Mouse (Mus musculus): ENCODE results near the gene Pcca. TPM values are rescaled to one million over a fixed set of nuclear protein-coding genes. Genes with fewer than 3 reads are reported as not detected.

The Pcca gene
- polyA plus RNA-seq, 1 experiment from 2014 or later = 27.6 TPM

DNA sequence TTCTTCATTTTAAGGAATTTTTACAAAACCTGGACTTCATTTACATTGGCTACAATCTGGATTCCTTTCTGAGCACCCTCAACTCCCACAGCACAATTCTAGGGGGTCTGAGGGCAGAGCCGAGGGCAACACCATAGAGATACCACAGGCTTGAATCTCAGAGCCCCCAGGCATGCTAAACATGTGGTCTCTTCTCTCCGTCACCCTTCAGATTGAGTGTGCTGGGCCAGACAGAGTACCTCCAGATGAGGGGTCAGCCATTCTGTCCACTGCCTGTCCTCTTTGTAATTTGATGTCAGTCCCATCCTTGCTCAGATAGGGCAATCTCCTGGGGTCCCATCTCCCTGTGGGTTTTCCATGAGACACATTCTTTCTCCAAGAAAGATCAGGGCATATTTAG, 347.6 kb downstream of the Pcca start:
- no peaks in the 10 kb centered on the region; the same call in 1 of the 2 replicates for H3K27me3 ChIP-seq (ENCODE audit: insufficient read depth, poor library complexity, severe bottlenecking)
- 30% methylated on average over 2 of the region's 2 CpGs for WGBS
- peak; percentile 39 for DNase-seq (ENCODE audit: low spot score)
- no peak overlapping the region for H3K27ac ChIP-seq
- H3K4me3 ChIP-seq = no peak overlapping the region
- H3K9me3 ChIP-seq = no peaks in the 10 kb centered on the region
- no peaks in the 10 kb centered on the region for H3K36me3 ChIP-seq
- peaks cover 7% of the 10 kb centered on the region; the same call in 1 of the 2 replicates for H3K4me1 ChIP-seq

DNA sequence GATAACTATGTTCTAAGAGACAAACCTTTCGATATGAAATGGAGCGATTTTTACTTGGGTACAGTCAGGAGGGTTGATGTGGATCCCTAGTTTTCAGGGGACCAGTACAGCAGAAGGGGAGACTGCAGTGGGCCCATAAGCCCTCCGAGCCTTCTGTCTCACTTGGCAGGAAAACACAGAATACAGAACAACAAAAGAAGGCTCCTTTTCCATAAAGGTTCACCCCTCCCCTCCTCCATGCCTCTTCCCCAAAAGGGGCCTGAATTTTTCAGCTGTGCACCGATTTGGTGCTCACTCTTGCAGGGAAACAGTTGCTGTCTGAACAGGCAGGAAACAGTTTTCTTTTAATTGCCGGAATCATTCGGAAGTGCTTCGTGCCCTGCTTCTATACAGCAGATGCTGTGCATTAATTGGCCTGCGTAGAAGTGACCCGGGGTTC, 348.1 kb downstream of the Pcca start:
- Histone ChIP-seq H3K27me3 (ENCODE audit: insufficient read depth, poor library complexity, severe bottlenecking) (no peaks in the 10 kb centered on the region; the same call in 1 of the 2 replicates), H3K9me3 (no peaks in the 10 kb centered on the region), H3K27ac (no peak overlapping the region), H3K36me3 (no peaks in the 10 kb centered on the region), H3K4me3 (no peak overlapping the region), H3K4me1 (peaks cover 8% of the 10 kb centered on the region; the same call in 1 of the 2 replicates)
- DNase-seq (ENCODE audit: low spot score) = peak; percentile 24
- WGBS = 83% methylated on average over 9 of the region's 9 CpGs

GRCm38 (mm10) chr14:122882795-122883409, 348.8 kb downstream of the Pcca start:
- 86% methylated on average over 7 of the region's 7 CpGs for WGBS
- Histone ChIP-seq H3K4me1 (peaks cover 15% of the 10 kb centered on the region), H3K27me3 (ENCODE audit: insufficient read depth, poor library complexity, severe bottlenecking) (no peaks in the 10 kb centered on the region; the same call in 1 of the 2 replicates), H3K36me3 (no peaks in the 10 kb centered on the region), H3K4me3 (no peak overlapping the region), H3K9me3 (no peaks in the 10 kb centered on the region), H3K27ac (no peak overlapping the region)
- peak; percentile 56 for DNase-seq (ENCODE audit: low spot score)

DNA sequence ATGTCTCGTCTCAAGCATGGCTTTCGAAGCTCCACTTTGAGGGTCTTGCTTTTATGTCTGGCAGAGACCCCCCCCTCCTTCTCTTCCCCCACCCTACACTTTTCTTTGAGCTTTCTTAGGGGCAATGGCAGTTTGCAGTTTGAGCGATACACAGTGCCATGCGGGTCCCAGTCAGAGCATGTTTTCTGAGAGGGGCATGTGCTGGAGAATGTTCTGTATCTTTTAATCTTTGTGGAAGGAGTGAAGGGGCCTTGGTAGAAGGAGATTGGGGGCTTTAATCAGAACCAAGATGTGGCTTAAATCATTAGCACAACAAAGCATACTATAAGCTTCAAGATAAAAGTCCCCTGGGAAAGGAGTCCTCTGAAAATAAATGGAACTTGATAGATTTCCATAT, 349.3 kb downstream of the Pcca start:
- no peaks in the 10 kb centered on the region for H3K36me3 ChIP-seq
- peaks cover 19% of the 10 kb centered on the region for H3K4me1 ChIP-seq
- H3K27me3 ChIP-seq (ENCODE audit: insufficient read depth, poor library complexity, severe bottlenecking) = no peaks in the 10 kb centered on the region; the same call in 1 of the 2 replicates
- H3K9me3 ChIP-seq = no peaks in the 10 kb centered on the region
- DNase-seq (ENCODE audit: low spot score) = peak; percentile 14
- 83% methylated on average over 4 of the region's 4 CpGs for WGBS
- H3K27ac ChIP-seq = no peak overlapping the region
- H3K4me3 ChIP-seq = no peak overlapping the region

GRCm38 (mm10) chr14:122883821-122884584, 349.9 kb downstream of the Pcca start:
- 64% methylated on average over 10 of the region's 10 CpGs for WGBS
- DNase-seq (ENCODE audit: low spot score) = peak; percentile 71
- H3K4me1 ChIP-seq = peaks cover 25% of the 10 kb centered on the region
- no peak overlapping the region for H3K27ac ChIP-seq
- no peaks in the 10 kb centered on the region for H3K9me3 ChIP-seq
- H3K36me3 ChIP-seq = no peaks in the 10 kb centered on the region
- H3K4me3 ChIP-seq = no peak overlapping the region
- no peaks in the 10 kb centered on the region; the same call in 1 of the 2 replicates for H3K27me3 ChIP-seq (ENCODE audit: insufficient read depth, poor library complexity, severe bottlenecking)

DNA sequence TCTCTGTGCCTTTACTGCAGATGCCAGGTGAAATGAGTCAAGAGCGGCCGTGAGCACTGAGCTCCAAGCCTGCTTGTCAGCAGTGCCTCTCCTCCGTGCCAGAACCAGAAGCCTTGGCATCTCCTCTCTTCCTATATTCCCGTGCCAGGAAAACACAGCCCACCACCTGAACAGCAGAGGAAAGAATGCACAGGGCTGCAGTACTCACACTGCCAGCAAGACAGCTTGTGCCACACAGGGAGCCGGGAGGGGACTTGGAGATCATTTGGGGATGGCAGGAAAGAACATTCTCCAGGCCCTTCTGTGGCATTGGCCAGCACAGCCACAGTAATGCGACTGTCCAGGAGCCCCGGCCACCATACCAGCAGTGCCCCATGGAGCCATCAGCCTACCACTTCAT, 351.8 kb downstream of the Pcca start:
- H3K4me1 ChIP-seq = peaks cover 28% of the 10 kb centered on the region
- 89% methylated on average over 7 of the region's 7 CpGs for WGBS
- H3K27ac ChIP-seq = no peak overlapping the region
- H3K27me3 ChIP-seq (ENCODE audit: insufficient read depth, poor library complexity, severe bottlenecking) = no peaks in the 10 kb centered on the region; the same call in 1 of the 2 replicates
- H3K4me3 ChIP-seq = no peak overlapping the region
- H3K36me3 ChIP-seq = no peaks in the 10 kb centered on the region
- peak; percentile 60 for DNase-seq (ENCODE audit: low spot score)
- H3K9me3 ChIP-seq = no peaks in the 10 kb centered on the region

GRCm38 (mm10) chr14:122887278-122887677, 353.2 kb downstream of the Pcca start:
- no peaks in the 10 kb centered on the region; the same call in 1 of the 2 replicates for H3K27me3 ChIP-seq (ENCODE audit: insufficient read depth, poor library complexity, severe bottlenecking)
- peaks cover 7% of the 10 kb centered on the region; the same call in 1 of the 2 replicates for H3K36me3 ChIP-seq
- peaks cover 21% of the 10 kb centered on the region for H3K4me1 ChIP-seq
- no peak overlapping the region for H3K4me3 ChIP-seq
- H3K27ac ChIP-seq = no peak overlapping the region
- no peak for DNase-seq (ENCODE audit: low spot score)
- WGBS = 83% methylated on average over 1 of the region's 1 CpGs
- no peaks in the 10 kb centered on the region for H3K9me3 ChIP-seq

- 71% methylated on average over 3 of the region's 3 CpGs for WGBS
- peak; percentile 68 for DNase-seq (ENCODE audit: low spot score)
- Histone ChIP-seq H3K4me3 (no peak overlapping the region), H3K36me3 (peaks cover 7% of the 10 kb centered on the region; the same call in 1 of the 2 replicates), H3K9me3 (no peaks in the 10 kb centered on the region), H3K27me3 (ENCODE audit: insufficient read depth, poor library complexity, severe bottlenecking) (no peaks in the 10 kb centered on the region; the same call in 1 of the 2 replicates), H3K4me1 (peaks cover 21% of the 10 kb centered on the region), H3K27ac (peak overlapping the region; percentile 42; the same call in 1 of the 2 replicates)
Observed at GRCm38 (mm10) chr14:122887702-122888479, 353.8 kb downstream of the Pcca start.

DNA sequence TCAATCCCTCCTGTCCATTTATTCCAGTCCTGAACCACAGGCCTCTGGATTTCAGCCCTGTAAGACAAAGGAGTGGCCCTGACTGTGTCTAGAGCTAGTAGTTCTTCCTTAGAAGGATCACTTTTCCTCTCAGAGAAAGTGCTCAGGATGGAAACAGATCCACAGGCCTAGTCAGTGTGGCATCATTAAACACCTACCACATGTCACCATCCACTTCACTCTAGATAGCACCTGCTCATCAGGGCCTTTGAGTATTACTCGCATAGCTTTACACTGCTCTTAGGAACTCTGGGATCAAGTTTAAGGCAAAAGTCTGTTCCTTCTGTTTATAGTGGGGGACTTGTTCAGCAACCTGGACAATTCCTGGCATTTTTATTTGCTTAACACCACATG, 354.4 kb downstream of the Pcca start:
- peak overlapping the region; percentile 42; the same call in 1 of the 2 replicates for H3K27ac ChIP-seq
- 53% methylated on average over 1 of the region's 1 CpGs for WGBS
- no peak overlapping the region for H3K4me3 ChIP-seq
- peak; percentile 79 for DNase-seq (ENCODE audit: low spot score)
- H3K4me1 ChIP-seq = peaks cover 21% of the 10 kb centered on the region
- H3K27me3 ChIP-seq (ENCODE audit: insufficient read depth, poor library complexity, severe bottlenecking) = no peaks in the 10 kb centered on the region; the same call in 1 of the 2 replicates
- peaks cover 7% of the 10 kb centered on the region; the same call in 1 of the 2 replicates for H3K36me3 ChIP-seq
- no peaks in the 10 kb centered on the region for H3K9me3 ChIP-seq

- H3K27ac ChIP-seq = no peak overlapping the region
- H3K4me3 ChIP-seq = no peak overlapping the region
- WGBS = 91% methylated on average over 12 of the region's 12 CpGs
- DNase-seq (ENCODE audit: low spot score) = peak; percentile 63
- H3K27me3 ChIP-seq (ENCODE audit: insufficient read depth, poor library complexity, severe bottlenecking) = no peaks in the 10 kb centered on the region
- peaks cover 7% of the 10 kb centered on the region; the same call in 1 of the 2 replicates for H3K36me3 ChIP-seq
- H3K4me1 ChIP-seq = peaks cover 21% of the 10 kb centered on the region
- no peaks in the 10 kb centered on the region for H3K9me3 ChIP-seq
Observed at GRCm38 (mm10) chr14:122891470-122891968, 357.4 kb downstream of the Pcca start.

GRCm38 (mm10) chr14:122896106-122896505, 362.0 kb downstream of the Pcca start:
- WGBS = 92% methylated on average over 1 of the region's 1 CpGs
- no peaks in the 10 kb centered on the region for H3K4me1 ChIP-seq

DNA sequence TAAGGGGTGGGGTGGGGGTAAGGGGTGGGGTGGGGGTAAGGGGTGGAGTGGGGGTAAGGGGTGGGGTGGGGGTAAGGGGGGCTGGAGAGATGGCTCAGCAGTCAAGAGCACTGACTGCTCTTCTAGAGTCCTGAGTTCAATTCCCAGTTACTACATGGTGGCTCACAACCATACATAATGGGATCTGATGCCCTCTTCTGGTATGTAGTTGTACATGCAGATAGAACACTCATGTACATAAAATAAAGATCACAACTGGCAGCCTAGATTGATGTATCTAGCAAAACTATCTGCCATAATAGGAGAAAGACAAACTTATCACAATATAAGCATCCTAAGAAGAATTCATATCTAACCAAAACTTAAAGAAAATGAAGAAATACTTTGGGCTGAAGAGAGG, 364.4 kb downstream of the Pcca start:
- Histone ChIP-seq H3K4me1 (peaks cover 10% of the 10 kb centered on the region; the same call in 1 of the 2 replicates), H3K9me3 (no peaks in the 10 kb centered on the region), H3K27ac (no peak overlapping the region), H3K4me3 (no peak overlapping the region), H3K27me3 (ENCODE audit: insufficient read depth, poor library complexity, severe bottlenecking) (no peaks in the 10 kb centered on the region), H3K36me3 (no peaks in the 10 kb centered on the region)
- DNase-seq (ENCODE audit: low spot score) = no peak

More at GRCm38 (mm10) chr14:122896106-122896505, 362.0 kb downstream of the Pcca start:
- no peaks in the 10 kb centered on the region for H3K9me3 ChIP-seq
- no peak overlapping the region for H3K4me3 ChIP-seq
- H3K27ac ChIP-seq = no peak overlapping the region
- no peak for DNase-seq (ENCODE audit: low spot score)
- peaks cover 7% of the 10 kb centered on the region; the same call in 1 of the 2 replicates for H3K36me3 ChIP-seq
- no peaks in the 10 kb centered on the region for H3K27me3 ChIP-seq (ENCODE audit: insufficient read depth, poor library complexity, severe bottlenecking)

Measured in heart, embryonic 10.5 days (tissue).